In the genomic region with DNA sequence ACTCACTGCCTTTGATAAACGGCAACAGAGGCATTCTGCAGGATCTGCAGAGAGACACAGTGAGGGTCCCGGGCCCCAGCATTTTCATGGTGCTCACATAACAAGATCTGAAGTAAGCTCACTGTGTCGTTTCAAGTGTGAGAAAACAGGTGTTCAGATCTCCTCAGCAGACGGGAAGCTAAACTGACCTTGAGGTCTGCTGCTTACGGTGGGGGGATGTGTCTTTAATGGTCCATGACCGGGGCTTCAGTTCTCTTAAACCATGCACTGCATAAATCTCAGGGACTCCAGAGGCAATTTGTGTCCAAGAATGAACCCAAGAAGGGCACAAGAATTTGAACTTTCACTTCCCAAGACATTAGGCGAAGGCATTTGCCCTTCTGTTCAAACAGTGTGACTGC, we compare ENCODE assay signal across 11 mouse cellular contexts.
DNase-seq lines count a peak whose midpoint lies in the region; ATAC-seq and TF ChIP-seq lines count a peak whose summit lies in the region.
"Had no signal": no experiment of that assay in that cellular context is flagged by ENCODE, and none has a peak within 500 bp of the region (broad histone marks: within the 10 kb centered on the region; RNA-seq: fewer than 3 reads in every experiment).

No protein-coding gene starts in this region.

- peak; percentile 86 for DNase-seq in midbrain, embryonic 11.5 days (ENCODE audit: low spot score, missing footprints)
- DNase-seq in midbrain, postnatal 0 days (ENCODE audit: low spot score): no peak
- peak; percentile 17 to 52 for DNase-seq in kidney, postnatal 25 days
- DNase-seq in thymus, postnatal 14 days: peak; percentile 34
- DNase-seq in urinary bladder, adult 18-20 months (ENCODE audit: low spot score in 2 of 2): no peak
- no peak for DNase-seq in adrenal gland, postnatal 4 days (ENCODE audit: low spot score in 2 of 2)
- no peak for DNase-seq in layer of hippocampus, adult 9-11 months
- DNase-seq: adrenal gland, postnatal 25 days; gastrocnemius, postnatal 14 days had no signal

- ATAC-seq in midbrain, embryonic 11.5 days (ENCODE audit: low FRiP score): peak; percentile 59; the same call in 1 of the 2 replicates
- no peak for ATAC-seq in midbrain, postnatal 0 days (ENCODE audit: low FRiP score)
- peak; percentile 67; the same call in 1 of the 2 replicates for ATAC-seq in embryonic facial prominence, embryonic 12.5 days (ENCODE audit: insufficient number of reproducible peaks, insufficient read depth, low FRiP score, low TSS enrichment)
- ATAC-seq: liver, embryonic 12.5 days had no signal

- H3K9ac ChIP-seq in midbrain, embryonic 11.5 days (ENCODE audit: low read length): no peak overlapping the region
- H3K9ac ChIP-seq in midbrain, postnatal 0 days (replicated peaks; ENCODE audit: low read length, poor library complexity, severe bottlenecking): no peak overlapping the region
- no peak overlapping the region for H3K9ac ChIP-seq in embryonic facial prominence, embryonic 12.5 days
- H3K9ac ChIP-seq: liver, embryonic 12.5 days had no signal

- H3K4me2 ChIP-seq in midbrain, embryonic 11.5 days: no peak overlapping the region
- no peak overlapping the region for H3K4me2 ChIP-seq in midbrain, postnatal 0 days (ENCODE audit: low read depth, low read length, poor library complexity, severe bottlenecking)
- no peak overlapping the region for H3K4me2 ChIP-seq in embryonic facial prominence, embryonic 12.5 days (replicated peaks)
- H3K4me2 ChIP-seq: liver, embryonic 12.5 days had no signal

- no peak overlapping the region for H3K27ac ChIP-seq in midbrain, embryonic 11.5 days (ENCODE audit: low read depth, low read length)
- no peak overlapping the region for H3K27ac ChIP-seq in midbrain, postnatal 0 days (ENCODE audit: low read depth, low read length)
- H3K27ac ChIP-seq in embryonic facial prominence, embryonic 12.5 days: peak overlapping the region; percentile 78
- H3K27ac ChIP-seq: liver, embryonic 12.5 days had no signal

- no peaks in the 10 kb centered on the region for H3K36me3 ChIP-seq in midbrain, embryonic 11.5 days (ENCODE audit: control insufficient read depth, insufficient read depth, low read length)
- H3K36me3 ChIP-seq in midbrain, postnatal 0 days (ENCODE audit: insufficient read depth, low read length): no peaks in the 10 kb centered on the region
- H3K36me3 ChIP-seq in embryonic facial prominence, embryonic 12.5 days: no peaks in the 10 kb centered on the region
- H3K36me3 ChIP-seq: liver, embryonic 12.5 days had no signal

- no peaks in the 10 kb centered on the region for H3K27me3 ChIP-seq in midbrain, embryonic 11.5 days (ENCODE audit: control insufficient read depth, insufficient read depth, low read length)
- no peaks in the 10 kb centered on the region for H3K27me3 ChIP-seq in midbrain, postnatal 0 days (ENCODE audit: insufficient read depth, low read length)
- H3K27me3 ChIP-seq in embryonic facial prominence, embryonic 12.5 days: no peaks in the 10 kb centered on the region
- H3K27me3 ChIP-seq: liver, embryonic 12.5 days had no signal

- no peak overlapping the region for H3K4me3 ChIP-seq in midbrain, embryonic 11.5 days (ENCODE audit: low read depth, low read length)
- no peak overlapping the region for H3K4me3 ChIP-seq in midbrain, postnatal 0 days (ENCODE audit: low read depth, low read length)
- H3K4me3 ChIP-seq in embryonic facial prominence, embryonic 12.5 days: no peak overlapping the region
- H3K4me3 ChIP-seq: liver, embryonic 12.5 days had no signal

- 20% methylated on average over 7 of the region's 7 CpGs for WGBS in midbrain, embryonic 11.5 days
- WGBS in midbrain, postnatal 0 days: 19% methylated on average over 7 of the region's 7 CpGs
- 14% methylated on average over 7 of the region's 7 CpGs for WGBS in embryonic facial prominence, embryonic 12.5 days

- H3K4me1 ChIP-seq in midbrain, embryonic 11.5 days (ENCODE audit: control insufficient read depth, insufficient read depth, low read length): peaks cover 5% of the 10 kb centered on the region; the same call in 1 of the 2 replicates
- no peaks in the 10 kb centered on the region for H3K4me1 ChIP-seq in midbrain, postnatal 0 days (ENCODE audit: insufficient read depth, low read length)
- 0 out of 2 replicates have a peak, but pooled peaks cover 6% of the 10 kb centered on the region for H3K4me1 ChIP-seq in embryonic facial prominence, embryonic 12.5 days
- H3K4me1 ChIP-seq: liver, embryonic 12.5 days had no signal

- no peaks in the 10 kb centered on the region for H3K9me3 ChIP-seq in midbrain, embryonic 11.5 days (ENCODE audit: control insufficient read depth, low read length)
- H3K9me3 ChIP-seq in midbrain, postnatal 0 days (ENCODE audit: low read length): no peaks in the 10 kb centered on the region
- no peaks in the 10 kb centered on the region for H3K9me3 ChIP-seq in embryonic facial prominence, embryonic 12.5 days
- H3K9me3 ChIP-seq: liver, embryonic 12.5 days had no signal

- TF ChIP-seq CTCF in midbrain, postnatal 0 days (IDR thresholded peaks at IDR 0.05): no peak

Comparison
In these comparisons a context has a peak if more than half of its experiments do, and no peak if none do; other contexts are left out.
1. DNase-seq: peak in midbrain, embryonic 11.5 days (single experiment), kidney, postnatal 25 days (2 of 2) and thymus, postnatal 14 days (single experiment); none in midbrain, postnatal 0 days (single experiment), urinary bladder, adult 18-20 months (0 of 2), adrenal gland, postnatal 4 days (0 of 2) and layer of hippocampus, adult 9-11 months (single experiment).